Mouse (Mus musculus): Measurements from ENCODE around the gene Pmepa1. TPM values are rescaled to one million over a fixed set of nuclear protein-coding genes. Genes with fewer than 3 reads are reported as not detected.

Gene Pmepa1
- total and polyA plus RNA-seq, 3 experiments, result not detected

- Histone ChIP-seq H3K36me3 (ENCODE audit: control insufficient read depth in 1 of 2, insufficient read depth in 2 of 2, low read length in 2 of 2) (no peaks in the 10 kb centered on the region), H3K4me1 (ENCODE audit: control insufficient read depth in 1 of 2, insufficient read depth in 2 of 2, low read length in 2 of 2) (no peaks in the 10 kb centered on the region), H3K9me3 (replicated peaks; ENCODE audit: insufficient read depth, low read length) (no peaks in the 10 kb centered on the region), H3K9ac (ENCODE audit: control insufficient read depth, low read depth, low read length, poor library complexity, severe bottlenecking) (no peak overlapping the region), H3K27ac (ENCODE audit: control insufficient read depth, low read depth, low read length) (no peak overlapping the region), H3K27me3 (ENCODE audit: control insufficient read depth in 1 of 2, insufficient read depth in 2 of 2, low read length in 2 of 2) (no peaks in the 10 kb centered on the region), H3K4me3 (ENCODE audit: control insufficient read depth in 1 of 2, insufficient read depth in 1 of 2, low read depth in 2 of 2, low read length in 2 of 2) (no peak overlapping the region), H3K79me2 (ENCODE audit: control insufficient read depth, insufficient read depth, low read length, poor library complexity) (no peaks in the 10 kb centered on the region)
- no peak for DNase-seq (ENCODE audit: low read depth, low spot score)
- TF ChIP-seq POLR2AphosphoS5 (IDR thresholded peaks at IDR 0.05; ENCODE audit: borderline replicate concordance, low read depth, low read length) (no peak), TCF12 (IDR thresholded peaks at IDR 0.05; ENCODE audit: low read depth, low read length) (no peak), SIN3A (IDR thresholded peaks at IDR 0.05; ENCODE audit: low read length) (no peak), ELF1 (IDR thresholded peaks at IDR 0.05; ENCODE audit: low read depth, low read length) (no peak), POLR2A (IDR thresholded peaks at IDR 0.05; ENCODE audit: control insufficient read depth in 1 of 2, insufficient read depth in 1 of 2, low read depth in 1 of 2, low read length in 2 of 2, poor library complexity in 1 of 2) (no peak), HCFC1 (IDR thresholded peaks at IDR 0.05; ENCODE audit: low read depth, low read length) (no peak), GATA1 (IDR thresholded peaks at IDR 0.05; ENCODE audit: low read depth, low read length) (no peak), JUND (IDR thresholded peaks at IDR 0.05; ENCODE audit: low read depth, low read length) (no peak), NRF1 (IDR thresholded peaks at IDR 0.05; ENCODE audit: insufficient read depth, low read depth, low read length, poor library complexity, severe bottlenecking) (no peak), RCOR1 (IDR thresholded peaks at IDR 0.05; ENCODE audit: low read depth, low read length) (no peak), MAX (IDR thresholded peaks at IDR 0.05; ENCODE audit: low read length) (no peak), USF1 (IDR thresholded peaks at IDR 0.05; ENCODE audit: low read depth, low read length) (no peak)
These were observed 98.9 kb downstream of the Pmepa1 start for GRCm38 (mm10) chr2:173177481-173177880.

DNA sequence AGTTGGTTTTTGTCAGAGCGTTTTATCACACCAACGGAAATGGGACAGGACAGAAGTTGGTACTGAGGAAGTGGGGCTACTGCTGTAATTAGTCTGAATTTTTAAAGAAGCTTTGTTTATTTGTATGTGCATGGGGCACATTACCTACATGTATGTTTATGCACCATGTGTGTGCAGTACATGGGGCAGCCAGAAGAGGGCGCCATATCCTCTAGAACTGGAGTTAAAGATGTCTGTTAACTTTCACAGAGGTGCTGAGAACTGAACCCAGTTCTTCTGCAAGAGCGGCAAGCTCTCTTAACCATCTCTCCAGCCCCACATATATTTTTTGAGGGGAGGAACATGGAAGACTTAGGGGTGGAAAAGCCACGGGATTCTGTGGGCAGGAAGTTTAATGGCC lies 100.6 kb downstream of the Pmepa1 start:
- Histone ChIP-seq H3K27ac (ENCODE audit: control insufficient read depth, low read depth, low read length) (no peak overlapping the region), H3K9me3 (replicated peaks; ENCODE audit: insufficient read depth, low read length) (no peaks in the 10 kb centered on the region), H3K27me3 (ENCODE audit: control insufficient read depth in 1 of 2, insufficient read depth in 2 of 2, low read length in 2 of 2) (no peaks in the 10 kb centered on the region), H3K4me1 (ENCODE audit: control insufficient read depth in 1 of 2, insufficient read depth in 2 of 2, low read length in 2 of 2) (no peaks in the 10 kb centered on the region), H3K4me3 (ENCODE audit: control insufficient read depth in 1 of 2, insufficient read depth in 1 of 2, low read depth in 2 of 2, low read length in 2 of 2) (no peak overlapping the region), H3K9ac (ENCODE audit: control insufficient read depth, low read depth, low read length, poor library complexity, severe bottlenecking) (no peak overlapping the region), H3K79me2 (ENCODE audit: control insufficient read depth, insufficient read depth, low read length, poor library complexity) (no peaks in the 10 kb centered on the region), H3K36me3 (ENCODE audit: control insufficient read depth in 1 of 2, insufficient read depth in 2 of 2, low read length in 2 of 2) (no peaks in the 10 kb centered on the region)
- no peak for DNase-seq (ENCODE audit: low read depth, low spot score)
- TF ChIP-seq MEF2A (IDR thresholded peaks at IDR 0.05; ENCODE audit: extremely low read depth, insufficient replicate concordance, low read depth, low read length, poor library complexity, severe bottlenecking), result no peak
- peak in 1 of 3 experiments; percentile 18; a peak in 2 of 6 replicates for TF ChIP-seq CTCF (IDR thresholded peaks at IDR 0.05 in 2 of 3, conservative IDR thresholded peaks at IDR 0.05 in 1 of 3; ENCODE audit: control insufficient read depth in 1 of 3, insufficient read depth in 1 of 3, low read depth in 2 of 3, low read length in 3 of 3, poor library complexity in 1 of 3, severe bottlenecking in 1 of 3)

DNA sequence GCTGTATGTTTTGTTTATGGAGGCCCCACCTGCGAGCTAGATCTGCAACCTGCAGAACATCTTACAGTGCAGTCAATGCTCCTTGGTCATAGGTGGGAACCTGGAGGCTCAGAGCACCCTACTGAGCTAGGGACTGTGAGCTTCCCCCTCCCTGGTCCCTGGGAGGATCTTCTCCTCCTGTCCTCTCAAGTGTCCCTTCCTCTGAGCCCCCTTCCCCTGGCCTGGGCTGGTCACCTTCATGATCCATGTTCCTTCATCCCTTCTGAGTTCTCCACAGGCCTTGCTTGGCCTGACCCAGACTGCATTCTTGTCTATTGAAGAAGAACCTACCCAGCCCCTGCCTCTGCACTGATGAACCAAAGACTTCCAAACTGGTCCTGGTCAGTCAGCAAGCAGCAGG lies 101.8 kb downstream of the Pmepa1 start:
- no peak for TF ChIP-seq MAX (IDR thresholded peaks at IDR 0.05; ENCODE audit: low read length)
- TF ChIP-seq RCOR1 (IDR thresholded peaks at IDR 0.05; ENCODE audit: low read depth, low read length), result no peak
- no peak for TF ChIP-seq UBTF (IDR thresholded peaks at IDR 0.05; ENCODE audit: borderline replicate concordance, insufficient read depth, low read depth, low read length)
- no peak for TF ChIP-seq SMC3 (IDR thresholded peaks at IDR 0.05; ENCODE audit: low read depth, low read length)
- no peak for TF ChIP-seq TBP (IDR thresholded peaks at IDR 0.05; ENCODE audit: low read depth, low read length)
- TF ChIP-seq NRF1 (IDR thresholded peaks at IDR 0.05; ENCODE audit: insufficient read depth, low read depth, low read length, poor library complexity, severe bottlenecking), result no peak
- H3K4me1 ChIP-seq (ENCODE audit: control insufficient read depth in 1 of 2, insufficient read depth in 2 of 2, low read length in 2 of 2), result no peaks in the 10 kb centered on the region
- no peak overlapping the region for H3K9ac ChIP-seq (ENCODE audit: control insufficient read depth, low read depth, low read length, poor library complexity, severe bottlenecking)
- no peak overlapping the region for H3K27ac ChIP-seq (ENCODE audit: control insufficient read depth, low read depth, low read length)
- no peaks in the 10 kb centered on the region for H3K9me3 ChIP-seq (replicated peaks; ENCODE audit: insufficient read depth, low read length)
- no peaks in the 10 kb centered on the region for H3K27me3 ChIP-seq (ENCODE audit: control insufficient read depth in 1 of 2, insufficient read depth in 2 of 2, low read length in 2 of 2)
- no peaks in the 10 kb centered on the region for H3K36me3 ChIP-seq (ENCODE audit: control insufficient read depth in 1 of 2, insufficient read depth in 2 of 2, low read length in 2 of 2)
- DNase-seq (ENCODE audit: low read depth, low spot score), result no peak
- no peak overlapping the region for H3K4me3 ChIP-seq (ENCODE audit: control insufficient read depth in 1 of 2, insufficient read depth in 1 of 2, low read depth in 2 of 2, low read length in 2 of 2)
- no peaks in the 10 kb centered on the region for H3K79me2 ChIP-seq (ENCODE audit: control insufficient read depth, insufficient read depth, low read length, poor library complexity)

Measured in MEL (cell line).